Mouse (Mus musculus) mouse embryonic stem cell (cell line): ENCODE results near the gene Agap3.

ENCODE experiments used
- in situ Hi-C, 2 experiments: fragments of 300-500 bp; cut with MboI; formaldehyde crosslinking; loops; 1 replicate in 1 of 2; 3 replicates in 1 of 2; pipeline ENCODE4 v1.14.3; 2019 to 2020; ENCODE audit warnings: low sequenced_read_pairs in 2 of 2, low pct_unique_long_range_greater_than_20kb in 1 of 2, mixed read lengths in 1 of 2; ENCODE audit not compliant: unreplicated experiment in 1 of 2

Gene Agap3

DNA sequence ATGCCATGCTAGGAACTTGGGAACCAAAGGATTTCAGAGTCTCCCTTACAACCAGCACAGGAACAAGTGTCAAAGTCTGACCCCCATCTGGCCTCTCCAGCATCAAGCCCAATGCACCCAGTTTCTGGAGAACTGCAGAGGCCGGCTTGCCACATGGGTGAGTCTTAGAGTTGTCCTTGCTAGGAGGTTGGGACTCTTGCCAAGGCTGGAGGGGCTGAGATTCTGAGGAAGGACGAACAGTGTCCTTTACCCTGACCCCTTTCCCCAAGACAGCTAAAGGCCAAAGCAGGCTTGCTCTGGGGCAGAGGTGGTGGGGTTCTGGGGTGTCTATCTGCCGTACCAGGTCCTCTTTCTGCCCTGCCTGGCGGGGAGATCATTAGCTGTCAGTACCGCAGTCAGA lies 84.5 kb downstream of the Agap3 start:
- in situ Hi-C loops: no loop called here

DNA sequence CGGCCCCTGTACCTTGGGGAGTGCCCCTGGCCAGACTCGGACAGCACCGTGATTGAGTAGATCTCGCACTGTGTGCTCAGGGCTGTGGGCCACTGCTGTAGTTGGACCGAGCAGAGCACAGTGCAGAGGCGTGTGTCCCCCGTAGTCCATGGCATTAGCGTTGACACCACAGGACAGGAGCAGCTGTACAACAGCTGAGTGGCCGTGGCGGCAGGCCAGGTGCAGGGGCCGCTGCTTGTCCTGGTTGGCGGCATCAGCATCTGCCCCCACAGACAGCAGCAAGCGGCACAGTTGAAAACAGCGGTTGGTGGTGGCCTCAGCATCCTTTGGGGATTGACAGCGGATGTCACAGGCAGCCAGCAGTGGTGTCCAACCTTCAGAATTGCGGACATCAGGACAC lies 85.6 kb downstream of the Agap3 start:
- in situ Hi-C loops: no loop called here

GRCm38 (mm10) chr5:24539571-24540296 lies 87.8 kb downstream of the Agap3 start:
- in situ Hi-C loops: no loop called here

DNA sequence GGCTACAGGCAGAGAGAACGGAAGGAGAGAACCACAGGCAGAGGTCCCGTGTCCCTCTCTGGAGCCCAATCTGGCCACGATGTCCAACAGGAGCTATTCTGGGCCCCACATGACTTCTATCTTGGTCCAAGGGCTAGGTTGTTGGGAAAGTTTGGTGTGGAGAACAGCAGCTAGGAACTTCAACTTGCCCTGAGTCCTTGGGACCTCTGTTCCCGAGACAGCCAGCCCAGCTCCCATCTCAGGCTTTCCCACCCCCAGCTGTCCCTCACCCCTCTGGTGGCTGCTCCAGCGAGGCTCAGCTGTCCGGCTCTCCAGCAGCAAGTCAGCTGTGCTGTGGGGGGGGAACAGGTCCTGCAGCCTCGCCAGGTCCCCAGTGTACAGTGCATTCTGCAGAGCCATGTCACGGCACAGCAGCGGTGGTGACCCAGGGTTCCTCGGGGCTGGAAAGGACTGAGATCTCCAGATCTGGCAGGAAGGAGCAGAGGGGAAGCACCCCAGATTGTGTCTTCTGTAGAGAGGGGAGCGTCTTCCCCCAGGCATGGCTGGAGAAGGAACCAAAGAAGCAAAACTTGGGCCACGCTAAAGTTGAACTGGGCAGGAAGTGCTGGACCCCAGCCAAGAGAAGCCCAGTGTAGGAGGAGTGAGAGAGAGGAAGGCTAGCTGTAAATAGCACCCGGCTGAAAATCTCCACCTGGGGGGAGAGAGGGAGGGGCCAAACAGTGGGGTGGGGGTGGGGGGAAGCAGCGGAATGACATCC lies 88.6 kb downstream of the Agap3 start, which contains the start of gene Asb10:
Gene Asb10 (minus strand): TSS at position 592 of the 757 bp plus-strand sequence.
- in situ Hi-C loops: no loop called here

- in situ Hi-C loops: no loop called here
These were observed 89.2 kb downstream of the Agap3 start for GRCm38 (mm10) chr5:24541144-24541569.

DNA sequence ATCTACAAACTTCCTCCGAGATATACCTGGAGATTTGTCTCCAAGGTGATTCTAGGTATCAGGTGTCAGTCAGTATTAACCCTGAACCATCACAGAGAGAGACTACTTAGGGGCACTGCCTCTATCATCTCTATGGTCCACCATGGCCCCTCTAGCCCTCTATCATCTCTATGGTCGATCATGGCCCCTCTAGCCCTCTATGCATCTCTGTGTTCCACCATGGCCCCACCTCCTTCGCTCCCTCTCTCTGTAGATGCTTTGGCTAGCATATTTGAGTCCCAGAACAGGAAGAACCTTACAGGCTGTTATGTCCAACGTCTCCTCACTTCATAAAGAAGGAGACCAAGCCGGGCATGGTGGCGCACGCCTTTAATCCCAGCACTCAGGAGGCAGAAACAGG lies 90.7 kb downstream of the Agap3 start:
- in situ Hi-C loops: no loop called here

- in situ Hi-C loops: no loop called here
These were observed 98.8 kb downstream of the Agap3 start for GRCm38 (mm10) chr5:24550598-24551316.

DNA sequence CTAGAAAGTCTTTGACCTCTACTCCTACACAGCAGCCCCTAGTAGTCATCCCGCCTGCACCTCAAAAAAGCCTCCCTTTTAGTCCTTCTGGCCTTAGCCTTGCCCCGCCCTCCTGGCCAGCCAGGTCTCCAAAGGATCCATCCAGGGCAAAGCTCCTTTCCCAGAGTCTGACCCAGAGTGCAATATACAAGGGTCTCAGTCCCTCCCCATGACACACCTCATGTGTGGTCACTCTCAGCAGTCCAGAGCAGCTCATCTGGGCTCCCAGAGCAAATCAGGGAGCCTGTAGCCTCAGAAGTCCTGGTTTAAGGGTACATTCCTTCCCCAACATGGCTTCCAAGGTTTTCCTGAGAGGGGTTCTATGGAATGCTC lies 99.3 kb downstream of the Agap3 start:
- in situ Hi-C loops: no loop called here
